Mouse (Mus musculus) inflammation-experienced regulatory T-cells, adult 6 months (primary cell): ENCODE measurements around the gene Cep170. TPM values are rescaled to one million over a fixed set of nuclear protein-coding genes. Genes with fewer than 3 reads are reported as not detected.

Experiments
- ATAC-seq: one replicate; pipeline ENCODE4 v1.8.0; 2017
- polyA plus RNA-seq, 3 experiments: library from polyadenylated mRNA; unstranded; fragments of 100-300 nt; shearing (Covaris generic); gene quantifications; one replicate each; pipeline ENCODE4 v1.2.1; 2017

Cep170 gene
- polyA plus RNA-seq, 3 experiments from 2014 or later = 10.7 to 11.6 (median 11.6) TPM

- no peak for ATAC-seq
Observed at GRCm38 (mm10) chr1:176824611-176825010, 10.7 kb upstream of the Cep170 start.

GRCm38 (mm10) chr1:176823889-176824288 is 10.0 kb upstream of the Cep170 start:
- ATAC-seq = no peak

- no peak for ATAC-seq
Observed at GRCm38 (mm10) chr1:176822949-176823348, 9.1 kb upstream of the Cep170 start.

- no peak for ATAC-seq
Observed at GRCm38 (mm10) chr1:176821929-176822328, 8.1 kb upstream of the Cep170 start.

GRCm38 (mm10) chr1:176818763-176819162 is 4.9 kb upstream of the Cep170 start:
- no peak for ATAC-seq

- ATAC-seq = no peak
Observed at GRCm38 (mm10) chr1:176818147-176818546, 4.3 kb upstream of the Cep170 start.

- no peak for ATAC-seq
Observed at GRCm38 (mm10) chr1:176816728-176817127, 2.9 kb upstream of the Cep170 start.

- ATAC-seq = peak; percentile 95
Observed at GRCm38 (mm10) chr1:176814591-176815062, 760 bp upstream of the Cep170 start, which contains the start of gene Sdccag8. Gene Sdccag8, plus strand, starts transcription at chr1:176814660.

- no peak for ATAC-seq
Observed at GRCm38 (mm10) chr1:176813292-176814035, 403 bp downstream of the Cep170 start.

- no peak for ATAC-seq
Observed at GRCm38 (mm10) chr1:176812491-176813291, 1.2 kb downstream of the Cep170 start.

GRCm38 (mm10) chr1:176811892-176812291 is 2.0 kb downstream of the Cep170 start:
- no peak for ATAC-seq

GRCm38 (mm10) chr1:176810161-176810560 is 3.7 kb downstream of the Cep170 start:
- no peak for ATAC-seq

- ATAC-seq = peak; percentile 89
Observed at GRCm38 (mm10) chr1:176800728-176801365, 13.0 kb downstream of the Cep170 start.

- no peak for ATAC-seq
Observed at GRCm38 (mm10) chr1:176798673-176799072, 15.2 kb downstream of the Cep170 start.

- ATAC-seq = no peak
Observed at GRCm38 (mm10) chr1:176792175-176792574, 21.7 kb downstream of the Cep170 start.

- no peak for ATAC-seq
Observed at GRCm38 (mm10) chr1:176789326-176789725, 24.5 kb downstream of the Cep170 start.

- no peak for ATAC-seq
Observed at GRCm38 (mm10) chr1:176774533-176774932, 39.3 kb downstream of the Cep170 start.

- ATAC-seq = no peak
Observed at GRCm38 (mm10) chr1:176762295-176762694, 51.6 kb downstream of the Cep170 start.

GRCm38 (mm10) chr1:176760673-176761072 is 53.2 kb downstream of the Cep170 start:
- ATAC-seq = no peak

- no peak for ATAC-seq
Observed at GRCm38 (mm10) chr1:176755586-176755985, 58.3 kb downstream of the Cep170 start.

GRCm38 (mm10) chr1:176753861-176754718 is 59.8 kb downstream of the Cep170 start:
- ATAC-seq = no peak

- no peak for ATAC-seq
Observed at GRCm38 (mm10) chr1:176749708-176750107, 64.2 kb downstream of the Cep170 start.
